Mouse (Mus musculus): ENCODE data around the gene Nt5c3. TPM values are rescaled to one million over a fixed set of nuclear protein-coding genes. Genes with fewer than 3 reads are reported as not detected.
"Not testable (repeated sequence)": the region's sequence is repeated elsewhere in the genome, so short reads cannot be mapped to it uniquely, and the experiment has no call there.

The Nt5c3 gene
- polyA plus RNA-seq, 1 experiment from 2014 or later, result 124 TPM

GRCm38 (mm10) chr6:56888561-56888960 is 35.2 kb downstream of the Nt5c3 start:
- Histone ChIP-seq H3K4me2 (replicated peaks; ENCODE audit: low read depth) (no peak overlapping the region), H3K9ac (ENCODE audit: low read length) (no peak overlapping the region), H3K27ac (replicated peaks) (no peak overlapping the region), H3K4me3 (ENCODE audit: low read depth, low read length) (no peak overlapping the region), H3K36me3 (ENCODE audit: control insufficient read depth, insufficient read depth, low read length) (peaks cover 16% of the 10 kb centered on the region), H3K4me1 (replicated peaks; ENCODE audit: control insufficient read depth, insufficient read depth) (no peaks in the 10 kb centered on the region), H3K27me3 (ENCODE audit: control insufficient read depth, insufficient read depth, low read length) (no peaks in the 10 kb centered on the region), H3K9me3 (ENCODE audit: control insufficient read depth, low read length) (no peaks in the 10 kb centered on the region)
- WGBS, result 90% methylated on average over 6 of the region's 6 CpGs
- no peak for DNase-seq (ENCODE audit: low spot score)
- no peak for ATAC-seq (ENCODE audit: low FRiP score, low TSS enrichment)
- TF ChIP-seq CTCF (IDR thresholded peaks at IDR 0.05; ENCODE audit: low read depth) (no peak), EP300 (optimal IDR thresholded peaks at IDR 0.05) (no peak)

- Histone ChIP-seq H3K36me3 (ENCODE audit: control insufficient read depth, insufficient read depth, low read length) (peaks cover 3% of the 10 kb centered on the region; the same call in 1 of the 2 replicates), H3K9me3 (ENCODE audit: control insufficient read depth, low read length) (no peaks in the 10 kb centered on the region), H3K27ac (replicated peaks) (peak overlapping the region; percentile 30; the same call in 1 of the 2 replicates), H3K4me1 (replicated peaks; ENCODE audit: control insufficient read depth, insufficient read depth) (no peaks in the 10 kb centered on the region), H3K4me2 (replicated peaks; ENCODE audit: low read depth) (no peak overlapping the region), H3K4me3 (ENCODE audit: low read depth, low read length) (no peak overlapping the region), H3K27me3 (ENCODE audit: control insufficient read depth, insufficient read depth, low read length) (no peaks in the 10 kb centered on the region), H3K9ac (ENCODE audit: low read length) (no peak overlapping the region)
- TF ChIP-seq CTCF (IDR thresholded peaks at IDR 0.05; ENCODE audit: low read depth), result no peak
- no peak for TF ChIP-seq EP300 (optimal IDR thresholded peaks at IDR 0.05)
- ATAC-seq (ENCODE audit: low FRiP score, low TSS enrichment), result peak; percentile 85
- 35% methylated on average over 1 of the region's 1 CpGs for WGBS
- peak; percentile 58 for DNase-seq (ENCODE audit: low spot score)
Measured at GRCm38 (mm10) chr6:56879352-56879955, 44.3 kb downstream of the Nt5c3 start.

GRCm38 (mm10) chr6:56877985-56878384 is 45.7 kb downstream of the Nt5c3 start:
- ATAC-seq (ENCODE audit: low FRiP score, low TSS enrichment) (no peak), DNase-seq (ENCODE audit: low spot score) (no peak)
- 89% methylated on average over 8 of the region's 8 CpGs for WGBS
- no peak overlapping the region for H3K9ac ChIP-seq (ENCODE audit: low read length)
- no peak overlapping the region for H3K27ac ChIP-seq (replicated peaks)
- H3K9me3 ChIP-seq (ENCODE audit: control insufficient read depth, low read length), result no peaks in the 10 kb centered on the region
- no peaks in the 10 kb centered on the region; the same call in 1 of the 2 replicates for H3K36me3 ChIP-seq (ENCODE audit: control insufficient read depth, insufficient read depth, low read length)
- no peak overlapping the region for H3K4me2 ChIP-seq (replicated peaks; ENCODE audit: low read depth)
- H3K27me3 ChIP-seq (ENCODE audit: control insufficient read depth, insufficient read depth, low read length), result no peaks in the 10 kb centered on the region
- no peak overlapping the region for H3K4me3 ChIP-seq (ENCODE audit: low read depth, low read length)
- H3K4me1 ChIP-seq (replicated peaks; ENCODE audit: control insufficient read depth, insufficient read depth), result no peaks in the 10 kb centered on the region
- peak; percentile 32 for TF ChIP-seq CTCF (IDR thresholded peaks at IDR 0.05; ENCODE audit: low read depth)
- TF ChIP-seq EP300 (optimal IDR thresholded peaks at IDR 0.05), result no peak

GRCm38 (mm10) chr6:56876870-56877269 is 46.9 kb downstream of the Nt5c3 start:
- Histone ChIP-seq H3K36me3 (ENCODE audit: control insufficient read depth, insufficient read depth, low read length) (no peaks in the 10 kb centered on the region; the same call in 1 of the 2 replicates), H3K4me3 (ENCODE audit: low read depth, low read length) (no peak overlapping the region), H3K9ac (ENCODE audit: low read length) (no peak overlapping the region), H3K27ac (replicated peaks) (peak overlapping the region; percentile 56; the same call in 1 of the 2 replicates), H3K4me2 (replicated peaks; ENCODE audit: low read depth) (no peak overlapping the region), H3K4me1 (replicated peaks; ENCODE audit: control insufficient read depth, insufficient read depth) (no peaks in the 10 kb centered on the region), H3K27me3 (ENCODE audit: control insufficient read depth, insufficient read depth, low read length) (no peaks in the 10 kb centered on the region), H3K9me3 (ENCODE audit: control insufficient read depth, low read length) (no peaks in the 10 kb centered on the region)
- no peak for TF ChIP-seq CTCF (IDR thresholded peaks at IDR 0.05; ENCODE audit: low read depth)
- TF ChIP-seq EP300 (optimal IDR thresholded peaks at IDR 0.05), result no peak
- ATAC-seq (ENCODE audit: low FRiP score, low TSS enrichment), result peak; percentile 85
- 82% methylated on average over 4 of the region's 4 CpGs for WGBS
- DNase-seq (ENCODE audit: low spot score), result peak; percentile 49

GRCm38 (mm10) chr6:56870027-56870426 is 53.7 kb downstream of the Nt5c3 start:
- TF ChIP-seq CTCF (IDR thresholded peaks at IDR 0.05; ENCODE audit: low read depth) (no peak), EP300 (optimal IDR thresholded peaks at IDR 0.05) (no peak)
- no peak for DNase-seq (ENCODE audit: low spot score)
- Histone ChIP-seq H3K9me3 (ENCODE audit: control insufficient read depth, low read length) (no peaks in the 10 kb centered on the region), H3K4me1 (replicated peaks; ENCODE audit: control insufficient read depth, insufficient read depth) (0 out of 2 replicates have a peak, but pooled peaks cover 3% of the 10 kb centered on the region), H3K4me3 (ENCODE audit: low read depth, low read length) (no peak overlapping the region), H3K4me2 (replicated peaks; ENCODE audit: low read depth) (no peak overlapping the region), H3K27me3 (ENCODE audit: control insufficient read depth, insufficient read depth, low read length) (no peaks in the 10 kb centered on the region), H3K36me3 (ENCODE audit: control insufficient read depth, insufficient read depth, low read length) (no peaks in the 10 kb centered on the region; the same call in 1 of the 2 replicates), H3K9ac (ENCODE audit: low read length) (no peak overlapping the region), H3K27ac (replicated peaks) (no peak overlapping the region)
- ATAC-seq (ENCODE audit: low FRiP score, low TSS enrichment), result no peak
- 77% methylated on average over 2 of the region's 2 CpGs for WGBS

GRCm38 (mm10) chr6:56868565-56868964 is 55.2 kb downstream of the Nt5c3 start:
- Histone ChIP-seq H3K4me3 (ENCODE audit: low read depth, low read length) (no peak overlapping the region), H3K4me1 (replicated peaks; ENCODE audit: control insufficient read depth, insufficient read depth) (0 out of 2 replicates have a peak, but pooled peaks cover 3% of the 10 kb centered on the region), H3K9me3 (ENCODE audit: control insufficient read depth, low read length) (no peaks in the 10 kb centered on the region), H3K36me3 (ENCODE audit: control insufficient read depth, insufficient read depth, low read length) (no peaks in the 10 kb centered on the region; the same call in 1 of the 2 replicates), H3K4me2 (replicated peaks; ENCODE audit: low read depth) (no peak overlapping the region), H3K27me3 (ENCODE audit: control insufficient read depth, insufficient read depth, low read length) (no peaks in the 10 kb centered on the region), H3K9ac (ENCODE audit: low read length) (no peak overlapping the region), H3K27ac (replicated peaks) (no peak overlapping the region)
- DNase-seq (ENCODE audit: low spot score) (peak; percentile 38), ATAC-seq (ENCODE audit: low FRiP score, low TSS enrichment) (no peak; the same call in 1 of the 2 replicates)
- 59% methylated on average over 8 of the region's 8 CpGs for WGBS
- no peak for TF ChIP-seq EP300 (optimal IDR thresholded peaks at IDR 0.05)
- TF ChIP-seq CTCF (IDR thresholded peaks at IDR 0.05; ENCODE audit: low read depth), result no peak

- DNase-seq (ENCODE audit: low spot score); H3K4me2 ChIP-seq (replicated peaks; ENCODE audit: low read depth); H3K27ac ChIP-seq (replicated peaks); H3K9me3 ChIP-seq (ENCODE audit: control insufficient read depth, low read length); H3K4me1 ChIP-seq (replicated peaks; ENCODE audit: control insufficient read depth, insufficient read depth); H3K9ac ChIP-seq (ENCODE audit: low read length); H3K4me3 ChIP-seq (ENCODE audit: low read depth, low read length); H3K36me3 ChIP-seq (ENCODE audit: control insufficient read depth, insufficient read depth, low read length); H3K27me3 ChIP-seq (ENCODE audit: control insufficient read depth, insufficient read depth, low read length): not testable (repeated sequence)
- peak; percentile 56; the same call in 1 of the 2 replicates for ATAC-seq (ENCODE audit: low FRiP score, low TSS enrichment)
- 52% methylated on average over 1 of the region's 1 CpGs for WGBS
Measured at GRCm38 (mm10) chr6:56866899-56867298, 56.8 kb downstream of the Nt5c3 start.
